Mouse (Mus musculus): Measurements from ENCODE around the gene Atf7. TPM values are rescaled to one million over a fixed set of nuclear protein-coding genes. Genes with fewer than 3 reads are reported as not detected.

The Atf7 gene
- polyA plus RNA-seq, 1 experiment from 2014 or later: 13.2 TPM

- Histone ChIP-seq H3K27ac (replicated peaks; ENCODE audit: low read depth, low read length) (no peak overlapping the region), H3K4me2 (ENCODE audit: low read length) (peak overlapping the region; percentile 94), H3K4me1 (ENCODE audit: control insufficient read depth, insufficient read depth, low read length) (peaks cover 15% of the 10 kb centered on the region), H3K4me3 (replicated peaks; ENCODE audit: low read depth, low read length) (peak overlapping the region; percentile 66), H3K36me3 (ENCODE audit: control insufficient read depth, insufficient read depth, low read length) (no peaks in the 10 kb centered on the region), H3K27me3 (ENCODE audit: control insufficient read depth, insufficient read depth, low read length) (no peaks in the 10 kb centered on the region), H3K9ac (replicated peaks; ENCODE audit: low read length) (peak overlapping the region; percentile 66), H3K9me3 (ENCODE audit: control insufficient read depth, low read length) (no peaks in the 10 kb centered on the region)
- WGBS: 6% methylated on average over 17 of the region's 17 CpGs
- ATAC-seq (ENCODE audit: low FRiP score, low TSS enrichment): no peak; the same call in 1 of the 2 replicates
- peak; percentile 23 for DNase-seq
Measured at GRCm38 (mm10) chr15:102624291-102624969, 834 bp downstream of the Atf7 start.

GRCm38 (mm10) chr15:102623121-102623520 is 2.1 kb downstream of the Atf7 start:
- WGBS: 95% methylated on average over 3 of the region's 3 CpGs
- H3K4me2 ChIP-seq (ENCODE audit: low read length): peak overlapping the region; percentile 19; the same call in 1 of the 2 replicates

GRCm38 (mm10) chr15:102622536-102622935 is 2.7 kb downstream of the Atf7 start:
- Histone ChIP-seq H3K4me1 (ENCODE audit: control insufficient read depth, insufficient read depth, low read length) (peaks cover 15% of the 10 kb centered on the region), H3K9me3 (ENCODE audit: control insufficient read depth, low read length) (no peaks in the 10 kb centered on the region), H3K27me3 (ENCODE audit: control insufficient read depth, insufficient read depth, low read length) (no peaks in the 10 kb centered on the region), H3K27ac (replicated peaks; ENCODE audit: low read depth, low read length) (no peak overlapping the region), H3K4me2 (ENCODE audit: low read length) (no peak overlapping the region), H3K9ac (replicated peaks; ENCODE audit: low read length) (no peak overlapping the region), H3K36me3 (ENCODE audit: control insufficient read depth, insufficient read depth, low read length) (no peaks in the 10 kb centered on the region), H3K4me3 (replicated peaks; ENCODE audit: low read depth, low read length) (no peak overlapping the region)
- no peak for ATAC-seq (ENCODE audit: low FRiP score, low TSS enrichment)
- no peak for DNase-seq

More at GRCm38 (mm10) chr15:102623121-102623520, 2.1 kb downstream of the Atf7 start:
- peaks cover 15% of the 10 kb centered on the region for H3K4me1 ChIP-seq (ENCODE audit: control insufficient read depth, insufficient read depth, low read length)
- ATAC-seq (ENCODE audit: low FRiP score, low TSS enrichment) (no peak), DNase-seq (no peak)
- H3K36me3 ChIP-seq (ENCODE audit: control insufficient read depth, insufficient read depth, low read length): no peaks in the 10 kb centered on the region
- no peak overlapping the region for H3K27ac ChIP-seq (replicated peaks; ENCODE audit: low read depth, low read length)
- H3K27me3 ChIP-seq (ENCODE audit: control insufficient read depth, insufficient read depth, low read length): no peaks in the 10 kb centered on the region
- no peaks in the 10 kb centered on the region for H3K9me3 ChIP-seq (ENCODE audit: control insufficient read depth, low read length)
- no peak overlapping the region for H3K9ac ChIP-seq (replicated peaks; ENCODE audit: low read length)
- H3K4me3 ChIP-seq (replicated peaks; ENCODE audit: low read depth, low read length): no peak overlapping the region

- no peaks in the 10 kb centered on the region for H3K27me3 ChIP-seq (ENCODE audit: control insufficient read depth, insufficient read depth, low read length)
- no peak overlapping the region for H3K9ac ChIP-seq (replicated peaks; ENCODE audit: low read length)
- H3K4me2 ChIP-seq (ENCODE audit: low read length): no peak overlapping the region
- 94% methylated on average over 1 of the region's 1 CpGs for WGBS
- H3K9me3 ChIP-seq (ENCODE audit: control insufficient read depth, low read length): no peaks in the 10 kb centered on the region
- H3K4me1 ChIP-seq (ENCODE audit: control insufficient read depth, insufficient read depth, low read length): peaks cover 11% of the 10 kb centered on the region
- H3K36me3 ChIP-seq (ENCODE audit: control insufficient read depth, insufficient read depth, low read length): no peaks in the 10 kb centered on the region
- no peak for DNase-seq
- no peak for ATAC-seq (ENCODE audit: low FRiP score, low TSS enrichment)
- no peak overlapping the region for H3K27ac ChIP-seq (replicated peaks; ENCODE audit: low read depth, low read length)
- no peak overlapping the region for H3K4me3 ChIP-seq (replicated peaks; ENCODE audit: low read depth, low read length)
Measured at GRCm38 (mm10) chr15:102620765-102621164, 4.5 kb downstream of the Atf7 start.

- ATAC-seq (ENCODE audit: low FRiP score, low TSS enrichment) (no peak), DNase-seq (no peak)
- H3K27ac ChIP-seq (replicated peaks; ENCODE audit: low read depth, low read length): no peak overlapping the region
- H3K9me3 ChIP-seq (ENCODE audit: control insufficient read depth, low read length): no peaks in the 10 kb centered on the region
- no peaks in the 10 kb centered on the region for H3K36me3 ChIP-seq (ENCODE audit: control insufficient read depth, insufficient read depth, low read length)
- peaks cover 10% of the 10 kb centered on the region for H3K4me1 ChIP-seq (ENCODE audit: control insufficient read depth, insufficient read depth, low read length)
- no peak overlapping the region for H3K9ac ChIP-seq (replicated peaks; ENCODE audit: low read length)
- 95% methylated on average over 5 of the region's 5 CpGs for WGBS
- no peak overlapping the region for H3K4me3 ChIP-seq (replicated peaks; ENCODE audit: low read depth, low read length)
- H3K4me2 ChIP-seq (ENCODE audit: low read length): no peak overlapping the region
- H3K27me3 ChIP-seq (ENCODE audit: control insufficient read depth, insufficient read depth, low read length): no peaks in the 10 kb centered on the region
Measured at GRCm38 (mm10) chr15:102619486-102619885, 5.8 kb downstream of the Atf7 start.

- DNase-seq (no peak), ATAC-seq (ENCODE audit: low FRiP score, low TSS enrichment) (no peak)
- Histone ChIP-seq H3K27me3 (ENCODE audit: control insufficient read depth, insufficient read depth, low read length) (no peaks in the 10 kb centered on the region), H3K27ac (replicated peaks; ENCODE audit: low read depth, low read length) (no peak overlapping the region), H3K36me3 (ENCODE audit: control insufficient read depth, insufficient read depth, low read length) (no peaks in the 10 kb centered on the region), H3K9ac (replicated peaks; ENCODE audit: low read length) (no peak overlapping the region), H3K4me2 (ENCODE audit: low read length) (no peak overlapping the region), H3K9me3 (ENCODE audit: control insufficient read depth, low read length) (no peaks in the 10 kb centered on the region), H3K4me1 (ENCODE audit: control insufficient read depth, insufficient read depth, low read length) (no peaks in the 10 kb centered on the region), H3K4me3 (replicated peaks; ENCODE audit: low read depth, low read length) (no peak overlapping the region)
- 95% methylated on average over 1 of the region's 1 CpGs for WGBS
Measured at GRCm38 (mm10) chr15:102617654-102618053, 7.6 kb downstream of the Atf7 start.

- no peaks in the 10 kb centered on the region for H3K27me3 ChIP-seq (ENCODE audit: control insufficient read depth, insufficient read depth, low read length)
- no peak overlapping the region for H3K4me2 ChIP-seq (ENCODE audit: low read length)
- H3K9me3 ChIP-seq (ENCODE audit: control insufficient read depth, low read length): no peaks in the 10 kb centered on the region
- WGBS: 92% methylated on average over 2 of the region's 2 CpGs
- no peaks in the 10 kb centered on the region for H3K4me1 ChIP-seq (ENCODE audit: control insufficient read depth, insufficient read depth, low read length)
- no peaks in the 10 kb centered on the region for H3K36me3 ChIP-seq (ENCODE audit: control insufficient read depth, insufficient read depth, low read length)
- H3K27ac ChIP-seq (replicated peaks; ENCODE audit: low read depth, low read length): no peak overlapping the region
- no peak overlapping the region for H3K9ac ChIP-seq (replicated peaks; ENCODE audit: low read length)
- ATAC-seq (ENCODE audit: low FRiP score, low TSS enrichment) (no peak), DNase-seq (no peak)
- H3K4me3 ChIP-seq (replicated peaks; ENCODE audit: low read depth, low read length): no peak overlapping the region
Measured at GRCm38 (mm10) chr15:102616174-102616573, 9.1 kb downstream of the Atf7 start.

- H3K9me3 ChIP-seq (ENCODE audit: control insufficient read depth, low read length): no peaks in the 10 kb centered on the region
- no peak overlapping the region for H3K9ac ChIP-seq (replicated peaks; ENCODE audit: low read length)
- no peaks in the 10 kb centered on the region for H3K36me3 ChIP-seq (ENCODE audit: control insufficient read depth, insufficient read depth, low read length)
- H3K4me3 ChIP-seq (replicated peaks; ENCODE audit: low read depth, low read length): no peak overlapping the region
- no peak for DNase-seq
- H3K27me3 ChIP-seq (ENCODE audit: control insufficient read depth, insufficient read depth, low read length): no peaks in the 10 kb centered on the region
- no peak overlapping the region for H3K4me2 ChIP-seq (ENCODE audit: low read length)
- H3K27ac ChIP-seq (replicated peaks; ENCODE audit: low read depth, low read length): no peak overlapping the region
- H3K4me1 ChIP-seq (ENCODE audit: control insufficient read depth, insufficient read depth, low read length): no peaks in the 10 kb centered on the region
- ATAC-seq (ENCODE audit: low FRiP score, low TSS enrichment): no peak
Measured at GRCm38 (mm10) chr15:102614224-102614623, 11.0 kb downstream of the Atf7 start.

GRCm38 (mm10) chr15:102612966-102613365 is 12.3 kb downstream of the Atf7 start:
- ATAC-seq (ENCODE audit: low FRiP score, low TSS enrichment) (no peak), DNase-seq (no peak)
- H3K9me3 ChIP-seq (ENCODE audit: control insufficient read depth, low read length): no peaks in the 10 kb centered on the region

More at GRCm38 (mm10) chr15:102612966-102613365, 12.3 kb downstream of the Atf7 start:
- no peak overlapping the region for H3K27ac ChIP-seq (replicated peaks; ENCODE audit: low read depth, low read length)
- H3K4me2 ChIP-seq (ENCODE audit: low read length): no peak overlapping the region
- no peaks in the 10 kb centered on the region for H3K4me1 ChIP-seq (ENCODE audit: control insufficient read depth, insufficient read depth, low read length)
- H3K9ac ChIP-seq (replicated peaks; ENCODE audit: low read length): no peak overlapping the region
- H3K36me3 ChIP-seq (ENCODE audit: control insufficient read depth, insufficient read depth, low read length): no peaks in the 10 kb centered on the region
- no peaks in the 10 kb centered on the region for H3K27me3 ChIP-seq (ENCODE audit: control insufficient read depth, insufficient read depth, low read length)
- H3K4me3 ChIP-seq (replicated peaks; ENCODE audit: low read depth, low read length): no peak overlapping the region
